Mouse (Mus musculus): ENCODE measurements at regions not wholly inside any gene's neighbourhood (a gene's known extent, or its start where the extent isn't known, plus 50 kb on each side); places are given as distances from the start of the nearest gene placed in this dataset.

GRCm38 (mm10) chr7:136275651-136276050 is 559.5 kb upstream of the Mki67 start:
- DNase-seq (ENCODE audit: low spot score) = no peak

DNA sequence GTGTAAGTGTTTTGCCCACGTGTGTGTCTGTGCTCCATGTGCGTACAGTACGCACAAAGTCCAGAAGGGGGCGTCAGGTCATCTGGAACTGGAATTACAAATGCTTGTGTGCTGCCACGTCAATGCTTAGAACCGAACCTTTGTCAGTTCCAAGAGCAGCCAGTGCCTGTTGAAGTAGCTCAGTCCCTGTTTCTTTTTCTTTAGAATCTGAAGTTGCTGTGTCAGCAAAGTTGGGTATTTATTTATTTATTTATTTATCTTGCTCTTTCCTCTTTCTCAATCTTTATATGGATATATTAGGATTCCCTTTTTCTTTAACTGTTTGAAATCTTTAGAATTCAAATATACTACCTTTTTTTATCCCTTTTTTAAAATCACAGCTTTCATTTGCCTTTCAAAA is 567.6 kb upstream of the Mki67 start:
- no peak for DNase-seq (ENCODE audit: low spot score)

DNA sequence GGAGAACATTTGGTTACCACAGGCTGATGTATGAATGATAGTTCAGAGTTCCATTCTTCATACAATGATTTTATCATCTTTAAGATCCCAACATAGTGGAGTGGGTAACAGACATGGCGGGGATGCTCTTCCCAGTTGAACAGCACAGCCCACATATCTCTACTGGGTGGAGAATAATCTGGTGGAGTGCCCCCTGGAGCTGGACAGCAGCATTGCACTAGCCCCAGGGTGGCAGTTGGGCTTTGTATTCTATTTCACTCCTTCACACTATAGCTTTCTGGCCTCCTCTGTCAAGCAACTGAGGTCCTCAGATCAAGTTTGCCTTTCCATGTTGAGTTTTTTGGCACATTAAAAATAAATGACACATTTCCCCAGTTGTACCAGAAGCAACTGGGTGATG is 569.4 kb upstream of the Mki67 start:
- no peak for DNase-seq (ENCODE audit: low spot score)

DNA sequence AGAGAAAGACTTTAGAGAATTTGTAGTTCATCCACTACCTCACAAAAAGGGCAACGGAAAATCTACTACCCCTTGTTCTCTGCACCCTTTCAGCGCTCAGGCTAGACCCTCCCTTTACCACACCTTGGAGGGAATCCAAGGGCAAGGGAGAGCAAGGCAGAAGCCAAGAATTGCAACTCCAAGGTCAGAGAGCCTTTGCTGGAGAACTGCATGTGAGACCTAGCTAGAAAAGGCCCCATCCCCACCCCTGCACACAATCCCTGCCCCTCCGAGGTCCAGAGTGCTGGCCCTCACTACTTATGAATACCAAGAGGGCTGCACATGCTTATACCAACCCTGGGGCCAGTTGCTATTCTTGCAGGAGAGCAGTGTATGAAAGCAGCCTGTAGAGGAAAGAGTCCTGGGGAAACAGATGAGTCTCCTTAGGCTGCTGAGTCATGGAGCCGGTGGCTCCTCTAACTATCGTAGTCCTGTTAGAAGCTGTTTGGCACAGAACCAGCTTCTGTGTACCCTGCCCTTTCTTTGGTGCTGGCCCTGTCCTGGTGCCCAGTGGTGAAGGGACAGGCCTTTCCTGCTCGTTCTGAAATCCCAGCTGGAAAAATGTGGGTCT is 577.5 kb upstream of the Mki67 start:
- DNase-seq (ENCODE audit: low spot score) = no peak

GRCm38 (mm10) chr7:136294445-136294844 is 578.3 kb upstream of the Mki67 start:
- no peak for DNase-seq (ENCODE audit: low spot score)

DNA sequence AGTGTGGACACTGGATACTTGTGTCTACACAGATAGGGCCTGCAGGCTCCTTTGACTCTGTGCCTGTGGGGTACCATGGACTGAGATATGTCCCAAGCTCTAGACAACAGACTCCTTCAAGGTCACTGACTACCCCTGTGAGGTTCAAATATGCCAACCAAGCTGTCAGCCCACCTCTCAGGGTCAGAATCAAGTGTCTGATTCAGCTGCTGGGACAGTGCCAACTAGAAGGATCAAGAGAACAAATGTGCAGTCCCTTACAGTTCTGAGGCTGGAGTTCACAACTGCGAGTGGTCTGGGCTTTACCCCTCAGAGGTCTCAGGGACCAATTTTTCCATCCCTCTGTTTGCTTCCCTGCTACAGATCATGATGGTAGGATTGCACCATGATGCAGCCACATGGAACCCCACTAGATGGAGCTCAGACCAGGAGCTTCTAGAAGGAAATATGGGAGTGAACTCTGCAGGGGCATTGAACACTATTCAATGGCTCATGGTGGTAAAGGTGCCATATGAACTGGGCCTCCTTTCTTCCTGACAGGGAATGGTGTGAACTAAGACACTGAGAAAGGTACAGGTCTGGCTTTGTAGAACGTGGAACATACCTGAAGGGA is 581.8 kb upstream of the Mki67 start:
- no peak for DNase-seq (ENCODE audit: low spot score)

DNA sequence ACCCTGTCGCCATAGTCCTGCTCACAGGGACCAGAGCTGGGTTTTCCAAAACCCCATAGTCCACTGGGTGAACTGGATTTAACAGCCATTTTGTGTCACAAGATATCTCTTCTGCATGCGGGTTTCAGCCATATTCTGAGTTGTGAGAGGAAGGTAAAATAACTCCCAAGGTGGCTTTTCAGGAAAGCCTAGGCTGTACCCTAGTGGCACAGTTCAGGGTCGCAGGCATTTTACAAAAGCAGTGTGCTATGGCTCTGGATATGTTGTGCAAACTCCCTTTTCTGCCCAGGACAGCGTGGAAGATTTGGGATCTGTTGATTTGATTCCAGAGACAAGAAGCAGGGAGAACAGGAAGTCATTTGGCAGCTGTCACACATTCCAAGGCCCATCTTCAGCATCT is 588.3 kb upstream of the Mgmt start:
- no peak for DNase-seq (ENCODE audit: low spot score)

DNA sequence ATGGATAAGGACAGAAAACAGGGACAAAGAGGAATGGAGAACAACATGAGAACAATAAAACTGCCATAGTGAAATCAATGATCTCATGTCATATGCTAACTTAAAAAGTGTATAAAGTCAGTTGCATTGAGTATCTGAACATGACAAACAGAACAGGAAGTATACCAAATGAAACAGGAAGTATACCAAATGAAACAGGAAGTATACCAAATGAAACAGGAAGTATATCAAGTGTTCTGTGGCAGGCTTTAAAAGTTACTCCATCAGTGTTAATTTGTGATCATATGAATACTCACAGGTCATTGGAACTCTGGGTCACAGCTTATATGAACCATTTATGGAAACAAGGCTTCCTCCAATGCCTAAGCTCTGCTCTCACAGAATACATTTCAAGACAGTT is 585.6 kb upstream of the Mgmt start:
- no peak for DNase-seq (ENCODE audit: low spot score)

DNA sequence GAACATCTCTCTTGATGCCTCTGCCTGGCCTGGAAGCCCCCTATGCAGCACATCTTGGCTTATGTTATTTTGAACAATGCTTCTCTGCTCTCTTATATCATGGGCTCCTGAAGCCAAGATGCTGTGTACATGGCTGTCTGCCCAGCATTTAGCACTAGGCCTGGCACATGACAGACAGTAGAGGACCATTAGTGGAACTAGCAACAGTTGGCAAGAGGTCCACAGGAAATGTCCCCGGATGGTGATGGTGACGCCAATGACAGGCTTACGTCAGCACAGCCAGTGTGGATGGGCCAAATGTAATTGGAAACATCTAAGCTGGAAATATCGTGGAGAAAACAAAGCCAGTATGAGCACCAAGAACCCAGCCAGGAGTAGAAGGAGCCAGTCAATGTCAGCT is 567.1 kb upstream of the Mgmt start:
- no peak for DNase-seq (ENCODE audit: low spot score)

DNA sequence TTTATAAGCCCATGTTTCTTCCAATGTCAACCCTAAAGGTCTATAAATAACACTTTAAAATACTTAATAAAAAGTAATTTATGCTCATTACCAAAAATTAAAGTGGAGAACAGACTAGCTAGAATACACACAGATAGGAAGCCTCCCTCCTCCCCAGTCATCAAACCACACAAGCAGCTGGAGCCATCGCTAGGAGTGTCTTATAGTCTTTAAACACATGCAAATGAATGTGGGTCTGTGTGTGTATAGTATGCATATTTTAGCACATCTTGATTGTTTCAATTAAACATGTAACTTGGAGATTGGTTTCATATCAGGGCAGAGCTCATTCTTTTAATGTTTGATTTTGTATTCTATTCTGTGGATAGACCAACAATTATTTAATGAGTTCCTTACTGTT is 564.0 kb upstream of the Mgmt start:
- no peak for DNase-seq (ENCODE audit: low spot score)

DNA sequence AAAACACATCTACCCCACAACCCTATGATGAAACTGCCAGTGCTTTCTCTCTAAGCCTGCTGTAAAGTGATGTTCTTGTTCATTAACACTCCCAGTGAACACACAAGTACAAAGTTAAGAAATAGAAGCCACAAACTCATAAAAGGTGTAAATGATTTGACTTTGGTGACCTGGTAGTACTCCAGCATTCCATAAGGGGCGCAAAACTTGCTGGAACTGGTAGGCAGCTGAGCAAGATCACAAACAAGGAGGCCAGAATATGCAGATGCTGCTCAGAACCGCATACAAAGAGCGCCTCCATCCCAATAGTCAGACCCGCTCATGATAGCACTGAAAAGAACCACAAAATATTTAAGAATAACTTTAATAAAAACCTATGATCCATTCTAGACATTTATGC is 561.6 kb upstream of the Mgmt start:
- no peak for DNase-seq (ENCODE audit: low spot score)

DNA sequence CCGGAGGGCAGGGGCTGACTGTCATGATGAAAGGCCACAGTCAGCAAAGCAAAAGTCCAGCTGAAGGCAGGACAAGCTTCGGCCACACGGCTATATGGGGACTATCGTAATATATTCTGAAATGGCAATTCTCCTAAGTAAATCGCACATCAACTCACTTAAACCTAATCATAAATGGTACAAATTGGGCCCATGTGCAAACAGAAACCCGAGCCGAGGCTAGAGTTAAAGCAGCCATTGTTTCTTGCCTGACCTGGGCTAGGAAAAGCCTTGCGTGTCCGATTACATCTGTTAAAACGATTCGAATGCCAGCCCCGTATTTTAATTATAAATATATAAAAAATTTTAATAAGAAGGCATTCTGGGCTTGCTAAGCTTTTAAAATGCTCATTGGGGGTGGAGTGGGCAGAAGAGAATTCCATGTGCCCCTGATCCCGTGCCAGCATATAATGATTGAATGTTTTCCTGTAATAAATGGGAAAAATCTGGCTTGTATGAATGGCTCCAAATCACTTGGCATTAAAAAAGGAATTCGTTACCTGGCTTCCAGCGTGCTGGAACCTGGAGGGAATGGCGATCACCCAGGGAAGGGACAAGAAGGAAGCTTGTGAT is 552.7 kb upstream of the Mgmt start:
- DNase-seq (ENCODE audit: low spot score) = no peak

GRCm38 (mm10) chr7:136342211-136342799 is 552.1 kb upstream of the Mgmt start:
- no peak for DNase-seq (ENCODE audit: low spot score)

DNA sequence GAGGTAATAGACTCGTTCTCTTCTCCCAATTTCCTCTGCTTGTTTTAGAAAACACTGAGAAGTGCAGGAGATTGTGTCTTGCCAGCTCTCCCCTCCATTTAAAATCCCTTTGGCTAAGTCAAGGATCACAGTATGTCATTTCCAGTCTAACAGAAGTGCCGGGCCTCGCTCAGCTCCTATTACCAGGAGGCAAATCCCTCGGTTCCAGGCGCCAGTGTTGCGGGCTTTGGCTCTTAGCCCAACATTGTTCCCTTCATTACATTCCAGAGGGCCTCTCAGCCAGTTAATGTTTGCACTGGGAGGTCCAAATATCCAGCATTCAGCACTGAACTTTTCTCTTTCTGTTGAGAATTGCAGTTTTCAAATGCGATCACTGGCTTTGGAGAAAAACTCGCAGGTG is 551.6 kb upstream of the Mgmt start:
- no peak for DNase-seq (ENCODE audit: low spot score)

DNA sequence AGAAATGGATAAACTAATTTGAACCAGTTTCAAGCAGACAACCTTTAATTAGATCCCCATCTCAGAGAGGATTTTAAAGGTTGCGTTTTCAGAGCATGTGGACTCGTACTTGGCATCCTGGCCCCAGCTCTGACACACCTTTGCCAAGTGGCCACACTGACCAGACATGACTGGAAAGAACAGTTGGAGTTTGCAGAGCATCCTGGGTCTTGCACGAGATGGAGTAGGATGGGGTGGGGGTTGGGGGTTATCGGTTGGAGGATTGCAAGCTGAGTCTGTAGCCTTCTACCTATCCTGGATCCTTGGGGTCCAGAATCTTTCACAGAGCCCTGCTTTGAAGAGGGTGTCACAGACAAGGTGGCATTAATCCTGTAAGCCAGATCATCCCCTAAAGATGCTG is 550.9 kb upstream of the Mgmt start:
- DNase-seq (ENCODE audit: low spot score) = no peak

GRCm38 (mm10) chr7:136345051-136345450 is 549.4 kb upstream of the Mgmt start:
- DNase-seq (ENCODE audit: low spot score) = no peak

GRCm38 (mm10) chr7:136346531-136346930 is 547.9 kb upstream of the Mgmt start:
- DNase-seq (ENCODE audit: low spot score) = no peak

- DNase-seq (ENCODE audit: low spot score) = no peak
Measured at GRCm38 (mm10) chr7:136348309-136348708, 546.1 kb upstream of the Mgmt start.

- DNase-seq (ENCODE audit: low spot score) = no peak
Measured at GRCm38 (mm10) chr7:136349651-136350050, 544.8 kb upstream of the Mgmt start.

GRCm38 (mm10) chr7:136357011-136357410 is 537.4 kb upstream of the Mgmt start:
- DNase-seq (ENCODE audit: low spot score) = no peak

DNA sequence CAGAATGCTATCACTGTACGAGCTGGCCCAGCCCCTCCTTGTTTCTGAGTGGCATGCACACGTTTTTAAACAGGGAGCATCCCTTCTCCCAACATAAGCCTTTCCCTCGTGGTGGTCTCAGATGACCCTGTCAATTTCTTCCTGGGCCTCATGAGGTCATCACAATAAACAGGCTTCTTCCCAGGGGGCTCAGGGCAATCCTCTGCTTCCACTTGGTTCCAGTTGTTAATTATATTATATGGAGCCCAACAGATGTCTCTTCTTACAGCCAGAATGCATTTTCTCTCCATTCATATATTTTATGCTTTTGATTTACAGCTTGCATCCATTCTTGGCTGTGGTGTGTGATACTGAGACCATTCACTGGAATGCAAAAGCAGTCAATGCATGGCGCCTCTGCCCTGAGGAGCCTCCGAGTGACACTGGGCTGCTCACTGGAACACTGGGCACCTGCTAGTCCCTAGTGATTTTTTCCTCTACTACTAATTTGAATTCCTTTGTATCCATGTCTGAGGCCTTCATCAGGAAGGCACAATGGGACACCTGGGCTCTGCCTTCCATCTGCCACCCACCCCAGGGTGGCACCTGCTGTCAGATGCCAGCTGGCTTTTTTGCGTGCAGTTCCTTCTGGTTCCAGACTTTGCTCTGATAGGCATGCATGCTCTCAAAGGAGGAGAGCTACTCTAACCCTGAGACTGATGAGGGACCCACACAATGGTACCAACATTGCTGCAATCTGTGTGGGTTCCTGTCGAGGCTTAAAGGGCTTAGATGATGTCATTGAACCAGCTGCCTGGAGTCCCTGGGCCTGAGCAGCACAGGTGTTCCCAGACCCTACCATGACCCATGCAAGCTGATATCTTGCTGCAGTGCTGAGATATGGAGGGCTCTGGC is 528.8 kb upstream of the Mgmt start:
- DNase-seq (ENCODE audit: low spot score) = no peak

- DNase-seq (ENCODE audit: low spot score) = no peak
Measured at GRCm38 (mm10) chr7:136377259-136377658, 517.2 kb upstream of the Mgmt start.

GRCm38 (mm10) chr7:136377742-136378141 is 516.7 kb upstream of the Mgmt start:
- DNase-seq (ENCODE audit: low spot score) = no peak
